Mouse (Mus musculus) embryo, embryonic 10 days (tissue): ENCODE data around the gene Gm26741.
"Not testable (repeated sequence)": the region's sequence is repeated elsewhere in the genome, so short reads cannot be mapped to it uniquely, and the experiment has no call there.

ENCODE experiments used
- DNase-seq: peaks from one replicate; pipeline ENCODE4 v3.0.0-alpha.2; 2015; ENCODE audit warnings: low spot score

The Gm26741 gene

GRCm38 (mm10) chr10:52358467-52358866, at the start of gene Gm26741:
Gene Gm26741, plus strand, starts transcription at chr10:52358767.
- no peak for DNase-seq

GRCm38 (mm10) chr10:52309196-52309595, 49.4 kb upstream of the Gm26741 start:
- DNase-seq: peak; percentile 20

GRCm38 (mm10) chr10:52319506-52320286, 38.9 kb upstream of the Gm26741 start:
- no peak for DNase-seq

GRCm38 (mm10) chr10:52321918-52322317, 36.6 kb upstream of the Gm26741 start:
- DNase-seq: no peak

GRCm38 (mm10) chr10:52331007-52331406, 27.6 kb upstream of the Gm26741 start:
- peak; percentile 11 for DNase-seq

- not testable (repeated sequence) for DNase-seq
These were observed 15.2 kb upstream of the Gm26741 start for GRCm38 (mm10) chr10:52343324-52343723.

GRCm38 (mm10) chr10:52353184-52353583, 5.4 kb upstream of the Gm26741 start:
- peak; percentile 37 for DNase-seq

GRCm38 (mm10) chr10:52360241-52360735, 1.7 kb downstream of the Gm26741 start:
- DNase-seq: no peak

- DNase-seq: no peak
These were observed 2.5 kb downstream of the Gm26741 start for GRCm38 (mm10) chr10:52360862-52361609.

- DNase-seq: no peak
These were observed 9.8 kb downstream of the Gm26741 start for GRCm38 (mm10) chr10:52368376-52368775.

GRCm38 (mm10) chr10:52373834-52374233, 15.3 kb downstream of the Gm26741 start:
- no peak for DNase-seq

- no peak for DNase-seq
These were observed 16.1 kb downstream of the Gm26741 start for GRCm38 (mm10) chr10:52374651-52375050.

- no peak for DNase-seq
These were observed 17.9 kb downstream of the Gm26741 start for GRCm38 (mm10) chr10:52376422-52376821.

- DNase-seq: no peak
These were observed 19.2 kb downstream of the Gm26741 start for GRCm38 (mm10) chr10:52377813-52378212.

GRCm38 (mm10) chr10:52381321-52381801, 22.8 kb downstream of the Gm26741 start:
- DNase-seq: peak; percentile 59

- DNase-seq: peak; percentile 97
These were observed 23.5 kb downstream of the Gm26741 start, which contains the start of gene Gopc for GRCm38 (mm10) chr10:52381845-52382591. Gene Gopc, minus strand, starts transcription at chr10:52382124.

- no peak for DNase-seq
These were observed 24.5 kb downstream of the Gm26741 start for GRCm38 (mm10) chr10:52383022-52383421.

GRCm38 (mm10) chr10:52383522-52383921, 25.0 kb downstream of the Gm26741 start:
- DNase-seq: no peak

GRCm38 (mm10) chr10:52384823-52385610, 26.4 kb downstream of the Gm26741 start:
- peak; percentile 81 for DNase-seq

GRCm38 (mm10) chr10:52387192-52387591, 28.6 kb downstream of the Gm26741 start:
- no peak for DNase-seq

- DNase-seq: no peak
These were observed 30.4 kb downstream of the Gm26741 start, which contains the start of gene Nepn for GRCm38 (mm10) chr10:52388922-52389430. Gene Nepn, plus strand, starts transcription at chr10:52388972.
